Mouse (Mus musculus): ENCODE results near the gene Olfr1162.
"Not testable (repeated sequence)": the region's sequence is repeated elsewhere in the genome, so short reads cannot be mapped to it uniquely, and the experiment has no call there.

The Olfr1162 gene

DNA sequence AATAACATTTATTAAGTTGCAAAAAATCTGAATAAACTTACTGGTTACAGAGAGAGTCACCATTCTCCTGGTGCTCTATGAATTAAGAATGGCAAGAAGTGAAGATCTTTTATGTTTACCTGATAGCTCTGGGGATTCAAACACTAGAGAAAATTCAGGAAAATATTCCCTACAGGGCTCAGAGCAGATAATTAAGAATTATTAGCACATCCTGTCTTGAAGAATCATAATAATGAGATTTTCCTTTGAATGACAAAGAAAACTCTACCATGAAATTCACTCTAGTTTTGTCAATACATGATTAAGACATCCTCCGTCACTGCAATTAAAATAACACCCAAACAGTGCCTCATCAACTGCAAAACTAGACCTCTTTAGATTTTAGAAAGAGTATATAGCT lies at the start of gene Olfr1162:
Olfr1162 (minus strand) TSS at position 101 of the 400 bp plus-strand sequence.
- DNase-seq (ENCODE audit: low spot score): no peak

- no peak for DNase-seq (ENCODE audit: low spot score)
Observed at GRCm38 (mm10) chr2:88093866-88094265, 42.9 kb upstream of the Olfr1162 start, which contains the start of gene Olfr1164. TSS of gene Olfr1164 (minus strand) at chr2:88093966.

DNA sequence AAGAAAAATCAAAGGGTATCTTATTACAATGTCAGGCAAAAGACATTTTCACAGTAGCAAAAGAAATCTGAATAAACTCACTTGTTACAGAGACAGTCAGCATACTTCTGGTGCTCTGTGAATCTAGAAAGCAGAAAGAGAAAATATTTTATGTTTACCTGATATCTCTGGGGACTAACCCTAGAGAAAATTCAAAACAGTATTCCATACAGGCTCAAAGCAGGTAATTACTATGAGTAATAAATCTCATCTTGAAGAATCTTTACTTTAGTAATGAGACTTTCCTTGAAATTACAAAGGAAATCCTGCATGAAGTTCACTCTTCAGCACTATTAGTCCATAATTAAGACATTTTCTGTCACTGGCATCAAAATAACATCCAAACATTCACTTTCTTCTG lies 20.8 kb upstream of the Olfr1162 start, which contains the start of gene Olfr1163:
Olfr1163 (minus strand) TSS at position 101 of the 400 bp plus-strand sequence.
- DNase-seq (ENCODE audit: low spot score): no peak

DNA sequence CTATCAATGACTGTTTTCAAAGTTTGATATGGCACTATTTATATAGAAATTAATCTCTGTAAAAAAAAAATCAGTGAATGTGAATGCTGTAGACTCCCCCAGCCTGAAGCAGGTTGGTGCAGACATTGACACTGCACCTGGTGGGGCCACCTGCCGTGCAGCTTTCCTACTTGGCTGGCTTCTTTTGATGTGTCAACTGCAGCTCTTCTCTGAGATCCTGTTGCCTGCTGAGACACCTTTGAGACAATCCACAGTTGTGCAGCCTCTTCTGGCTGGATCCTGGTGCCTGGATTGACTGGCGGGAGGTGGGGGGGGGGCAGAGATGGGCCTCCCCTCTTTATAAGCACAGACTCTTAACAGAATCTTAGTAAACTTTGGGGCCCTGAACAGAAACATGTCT lies 12.7 kb upstream of the Olfr1162 start:
- DNase-seq (ENCODE audit: low spot score): no peak

GRCm38 (mm10) chr2:88037599-88037998 lies 13.3 kb downstream of the Olfr1162 start, which contains the start of gene Olfr73:
TSS of gene Olfr73 (minus strand) at chr2:88037699.
- DNase-seq (ENCODE audit: low spot score): no peak

- DNase-seq (ENCODE audit: low spot score): not testable (repeated sequence)
Observed at GRCm38 (mm10) chr2:88022474-88022873, 28.5 kb downstream of the Olfr1162 start, which contains the start of gene Olfr1161. TSS of gene Olfr1161 (plus strand) at chr2:88022774.

DNA sequence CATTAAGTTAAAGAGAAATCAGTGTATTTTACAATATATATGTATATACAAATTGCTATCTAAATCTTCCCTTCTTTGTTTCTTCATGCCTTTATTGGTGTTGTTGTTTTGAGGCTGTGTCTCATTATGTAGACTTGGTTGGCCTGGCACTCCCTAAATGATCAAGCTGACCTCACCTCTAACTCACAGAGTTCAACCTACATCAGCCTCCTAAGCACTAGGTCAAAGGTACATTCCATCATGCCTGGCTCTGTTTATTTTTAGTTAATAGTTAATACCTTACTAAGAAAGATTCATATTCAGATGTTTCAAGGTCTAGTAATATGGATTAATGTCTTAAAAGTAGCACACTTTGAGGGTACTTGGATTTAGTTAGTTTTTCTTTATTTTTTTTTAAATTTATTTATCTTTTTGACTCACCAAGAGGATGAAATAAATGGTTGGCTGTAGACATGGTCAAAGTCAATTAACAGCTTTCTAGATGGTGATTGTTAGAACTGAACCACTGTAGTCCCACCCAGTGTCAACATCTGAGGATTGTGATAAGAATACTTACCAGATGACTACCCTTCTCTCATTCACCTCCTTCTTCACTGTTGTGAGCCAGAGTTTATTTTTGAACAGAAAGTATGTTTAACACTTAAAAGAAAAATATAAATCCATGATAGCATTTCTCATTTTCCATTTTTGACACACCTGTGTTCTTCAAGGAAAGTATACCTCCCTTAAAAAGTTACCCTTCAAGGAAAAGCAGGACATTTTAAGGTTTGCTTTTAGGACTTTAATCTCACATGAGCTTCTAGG lies 43.2 kb downstream of the Olfr1162 start, which contains the start of gene Olfr1160:
Olfr1160 (minus strand) TSS at position 754 of the 804 bp plus-strand sequence.
- DNase-seq (ENCODE audit: low spot score): no peak
